Mouse (Mus musculus) kidney, embryonic 16.5 days (tissue): ENCODE measurements around the gene Gm31371. TPM values are rescaled to one million over a fixed set of nuclear protein-coding genes. Genes with fewer than 3 reads are reported as not detected.
"Not testable (repeated sequence)": the region's sequence is repeated elsewhere in the genome, so short reads cannot be mapped to it uniquely, and the experiment has no call there.

Experiments used
- ATAC-seq: fragments of 200-750 bp; cut with Nextera tagmentation; 2 replicates; pipeline ENCODE4 v1.8.0; 2017; ENCODE audit warnings: moderate TSS enrichment; ENCODE audit not compliant: low FRiP score, low TSS enrichment
- H3K27ac ChIP-seq: fragments of 300-500 bp; sonication (generic); 2 replicates; pipeline ENCODE4 v1.5.1; 2014; ENCODE audit warnings: low read length
- H3K27me3 ChIP-seq: fragments of 300-500 bp; sonication (generic); 2 replicates; pipeline ENCODE4 v1.6.1; 2014; ENCODE audit warnings: low read length, control low read depth, mixed read lengths; ENCODE audit not compliant: insufficient read depth
- H3K36me3 ChIP-seq: fragments of 300-500 bp; sonication (generic); 2 replicates; pipeline ENCODE4 v1.6.1; 2014; ENCODE audit warnings: low read length, control low read depth, mixed read lengths; ENCODE audit not compliant: insufficient read depth
- H3K4me1 ChIP-seq: fragments of 300-500 bp; sonication (generic); 2 replicates; pipeline ENCODE4 v1.6.1; 2014; ENCODE audit warnings: low read length, control low read depth, mixed read lengths; ENCODE audit not compliant: insufficient read depth
- H3K4me2 ChIP-seq: fragments of 300-500 bp; sonication (generic); replicated peaks from 2 replicates; pipeline ENCODE4 v1.6.1; 2014; ENCODE audit warnings: low read depth, low read length
- H3K4me3 ChIP-seq: fragments of 300-500 bp; sonication (generic); 2 replicates; pipeline ENCODE4 v1.5.1; 2014; ENCODE audit warnings: mild to moderate bottlenecking, low read length
- H3K9ac ChIP-seq: fragments of 300-500 bp; sonication (generic); replicated peaks from 2 replicates; pipeline ENCODE4 v1.6.1; 2014; ENCODE audit warnings: low read length
- H3K9me3 ChIP-seq: fragments of 300-500 bp; sonication (generic); 2 replicates; pipeline ENCODE4 v1.6.1; 2016; ENCODE audit warnings: low read length, control low read depth
- WGBS: fragments of 180-500 bp; shearing (Covaris S2); extraction: QIAGEN DNeasy Blood & Tissue Kit; methylation state at CpG from one replicate; pipeline ENCODE4 v1.1.7; 2014; 5-methylcytosine and 5-hydroxymethylcytosine counted together
- polyA plus RNA-seq: library from polyadenylated mRNA; unstranded; fragments of >200 nt; fragmentation: Nextera tagmentation; extraction: Ambion mirVana; gene quantifications from 2 replicates; pipeline ENCODE4 v1.2.1, GENCODE M21; 2015

Gene Gm31371
- polyA plus RNA-seq = not detected in 2 replicates

GRCm38 (mm10) chr8:19903092-19903491 lies at the start of gene Gm31371:
Gene Gm31371, plus strand, starts transcription at chr8:19903392.
- not testable (repeated sequence) for ATAC-seq, H3K9ac ChIP-seq
- WGBS = 77% methylated on average over 2 of the region's 4 CpGs

DNA sequence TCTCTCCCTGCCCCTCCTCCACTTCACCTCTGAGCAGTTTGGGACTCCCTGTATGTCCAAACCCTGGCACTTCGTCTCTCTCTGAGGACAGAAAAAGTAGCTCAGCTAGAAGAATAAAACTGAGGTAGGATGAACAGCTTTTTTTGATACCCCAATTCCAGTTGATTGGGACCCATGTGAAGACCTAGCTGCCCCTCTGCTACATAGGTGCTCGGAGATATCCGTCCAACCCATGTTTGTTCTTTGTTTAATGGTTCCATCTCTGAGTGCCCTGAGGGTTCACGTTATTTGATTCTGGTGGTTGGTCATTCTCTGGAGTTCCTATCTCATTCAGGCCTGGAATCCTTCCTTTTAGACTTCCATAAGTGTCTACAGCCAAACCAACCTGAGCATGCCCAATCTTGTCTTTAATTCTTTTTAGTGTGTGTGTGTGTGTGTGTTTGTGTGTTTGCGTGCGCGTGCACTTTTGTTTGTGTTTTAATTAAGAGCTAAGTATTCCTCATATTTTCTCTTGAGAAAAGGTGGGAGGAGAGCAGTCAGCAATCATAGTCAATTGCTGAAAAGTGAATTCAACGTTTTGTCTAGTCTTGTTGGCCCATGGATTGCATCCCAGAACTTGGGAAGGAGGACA lies 3.3 kb downstream of the Gm31371 start:
- not testable (repeated sequence) for H3K9me3 ChIP-seq, H3K27ac ChIP-seq, H3K4me3 ChIP-seq, H3K27me3 ChIP-seq, H3K4me1 ChIP-seq, H3K4me2 ChIP-seq, ATAC-seq, H3K36me3 ChIP-seq, H3K9ac ChIP-seq
- WGBS = 85% methylated on average over 7 of the region's 8 CpGs

More at GRCm38 (mm10) chr8:19903092-19903491, at the start of gene Gm31371:
- H3K4me1 ChIP-seq, H3K36me3 ChIP-seq, H3K27me3 ChIP-seq, H3K4me2 ChIP-seq, H3K4me3 ChIP-seq, H3K27ac ChIP-seq, H3K9me3 ChIP-seq: not testable (repeated sequence)

GRCm38 (mm10) chr8:19908841-19909321 lies 5.7 kb downstream of the Gm31371 start:
- H3K4me1 ChIP-seq, H3K9ac ChIP-seq, H3K4me2 ChIP-seq, H3K9me3 ChIP-seq, ATAC-seq, H3K27ac ChIP-seq, H3K27me3 ChIP-seq, H3K4me3 ChIP-seq, H3K36me3 ChIP-seq: not testable (repeated sequence)
- 86% methylated on average over 4 of the region's 6 CpGs for WGBS

DNA sequence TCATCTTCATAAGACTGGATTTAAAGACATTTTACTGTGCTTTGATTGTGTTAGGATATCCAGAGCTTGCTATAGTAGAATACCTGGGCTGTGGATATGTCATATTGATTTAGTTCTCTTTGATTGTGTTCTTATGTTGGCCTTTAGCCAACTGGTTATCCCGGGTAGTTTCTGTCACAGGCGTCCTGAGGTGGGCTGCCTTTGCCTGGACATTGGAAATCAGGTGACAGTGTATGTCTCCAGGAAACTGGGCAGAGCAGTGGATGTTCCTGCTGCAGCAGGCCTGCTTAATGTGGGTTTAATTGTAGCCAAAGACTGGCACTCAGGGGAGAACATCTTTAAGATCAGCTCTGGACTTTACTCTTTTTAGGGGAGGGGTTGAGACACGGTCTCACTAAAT lies 15.9 kb downstream of the Gm31371 start:
- not testable (repeated sequence) for H3K36me3 ChIP-seq, ATAC-seq, H3K27ac ChIP-seq, H3K4me1 ChIP-seq, H3K9me3 ChIP-seq, H3K9ac ChIP-seq, H3K27me3 ChIP-seq, H3K4me3 ChIP-seq, H3K4me2 ChIP-seq
- WGBS = 84% methylated on average over 2 of the region's 3 CpGs

DNA sequence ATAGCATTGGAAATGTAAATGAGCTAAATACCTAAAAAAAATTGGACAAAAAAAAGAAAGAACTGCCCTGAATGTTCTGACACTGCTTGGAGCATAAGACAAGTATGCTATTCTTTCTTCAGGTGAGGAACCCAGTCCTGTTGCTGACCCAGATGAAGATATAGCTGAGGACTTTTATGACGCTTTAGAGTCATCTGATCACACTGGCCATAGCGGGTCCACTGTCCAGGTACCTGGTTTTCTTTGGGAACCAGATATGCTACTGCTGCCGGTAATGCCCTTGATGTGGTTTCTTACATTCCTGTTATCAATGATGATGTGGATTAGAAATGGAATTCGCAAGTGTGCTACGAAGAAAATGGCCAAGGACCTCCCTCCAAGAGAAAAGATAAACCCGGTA lies 31.1 kb downstream of the Gm31371 start:
- H3K4me2 ChIP-seq, H3K36me3 ChIP-seq, H3K4me1 ChIP-seq, H3K27me3 ChIP-seq, H3K4me3 ChIP-seq, H3K9me3 ChIP-seq, ATAC-seq, H3K9ac ChIP-seq, H3K27ac ChIP-seq: not testable (repeated sequence)
- no CpG with 5 or more reads among the region's 6 CpGs for WGBS

- not testable (repeated sequence) for ATAC-seq
Observed at GRCm38 (mm10) chr8:19935541-19936030, 32.4 kb downstream of the Gm31371 start.

GRCm38 (mm10) chr8:19960935-19961334 lies 57.7 kb downstream of the Gm31371 start:
- no peaks in the 10 kb centered on the region for H3K27me3 ChIP-seq
- H3K9me3 ChIP-seq = no peaks in the 10 kb centered on the region
- no peak for ATAC-seq
- H3K36me3 ChIP-seq = no peaks in the 10 kb centered on the region
- H3K4me2 ChIP-seq = no peak overlapping the region
- H3K4me1 ChIP-seq = no peaks in the 10 kb centered on the region
- 74% methylated on average over 2 of the region's 2 CpGs for WGBS
- H3K27ac ChIP-seq = no peak overlapping the region
- no peak overlapping the region for H3K9ac ChIP-seq
- no peak overlapping the region for H3K4me3 ChIP-seq

More at GRCm38 (mm10) chr8:19935541-19936030, 32.4 kb downstream of the Gm31371 start:
- H3K36me3 ChIP-seq, H3K27me3 ChIP-seq, H3K27ac ChIP-seq, H3K4me2 ChIP-seq, H3K4me3 ChIP-seq, H3K9ac ChIP-seq, H3K4me1 ChIP-seq, H3K9me3 ChIP-seq: not testable (repeated sequence)
- WGBS = 65% methylated on average over 1 of the region's 2 CpGs

DNA sequence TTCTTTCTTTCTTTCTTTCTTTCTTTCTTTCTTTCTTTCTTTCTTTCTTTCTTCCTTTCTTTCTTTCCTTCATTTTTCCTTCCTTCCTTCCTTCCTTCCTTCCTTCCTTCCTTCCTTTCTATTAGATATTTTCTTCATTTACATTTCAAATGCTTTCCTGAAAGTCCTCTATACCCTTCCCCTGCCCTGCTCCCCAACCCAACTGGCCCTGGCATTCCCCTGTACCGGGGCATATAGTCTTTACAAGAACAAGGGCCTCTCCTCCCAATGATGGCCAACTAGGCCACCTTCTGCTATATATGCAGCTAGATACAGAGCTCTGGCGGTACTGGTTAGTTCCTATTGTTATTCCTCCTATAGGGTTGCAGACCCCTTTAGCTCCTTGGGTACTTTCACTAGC lies 60.6 kb downstream of the Gm31371 start:
- ATAC-seq = not testable (repeated sequence)
- WGBS = 83% methylated on average over 2 of the region's 2 CpGs

DNA sequence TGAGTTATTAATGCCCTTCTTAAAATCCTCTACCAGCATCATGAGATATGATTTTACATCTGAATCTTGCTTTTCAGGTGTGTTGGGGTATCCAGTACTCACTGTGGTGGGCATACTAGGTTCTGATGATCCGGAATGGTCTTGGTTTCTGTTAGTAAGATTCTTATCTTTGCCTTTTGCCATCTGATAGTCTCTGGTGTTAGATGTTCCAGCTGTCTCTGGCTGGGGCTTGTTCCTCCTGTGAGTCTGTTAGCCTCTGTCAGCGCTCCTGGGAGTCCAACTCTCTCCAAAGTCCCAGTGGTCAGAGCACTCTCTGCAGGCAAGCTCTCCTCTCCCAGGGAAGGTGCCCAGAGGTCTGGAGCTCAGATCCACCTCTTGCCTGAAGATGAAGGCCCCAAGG lies 65.0 kb downstream of the Gm31371 start:
- not testable (repeated sequence) for H3K4me2 ChIP-seq, H3K4me1 ChIP-seq, H3K36me3 ChIP-seq, H3K4me3 ChIP-seq, ATAC-seq, H3K27me3 ChIP-seq, H3K9ac ChIP-seq, H3K9me3 ChIP-seq, H3K27ac ChIP-seq
- 43% methylated on average over 2 of the region's 2 CpGs for WGBS

More for the DNA sequence above, 60.6 kb downstream of the Gm31371 start:
- not testable (repeated sequence) for H3K9me3 ChIP-seq, H3K27me3 ChIP-seq, H3K4me1 ChIP-seq, H3K27ac ChIP-seq, H3K4me2 ChIP-seq, H3K9ac ChIP-seq, H3K36me3 ChIP-seq, H3K4me3 ChIP-seq

DNA sequence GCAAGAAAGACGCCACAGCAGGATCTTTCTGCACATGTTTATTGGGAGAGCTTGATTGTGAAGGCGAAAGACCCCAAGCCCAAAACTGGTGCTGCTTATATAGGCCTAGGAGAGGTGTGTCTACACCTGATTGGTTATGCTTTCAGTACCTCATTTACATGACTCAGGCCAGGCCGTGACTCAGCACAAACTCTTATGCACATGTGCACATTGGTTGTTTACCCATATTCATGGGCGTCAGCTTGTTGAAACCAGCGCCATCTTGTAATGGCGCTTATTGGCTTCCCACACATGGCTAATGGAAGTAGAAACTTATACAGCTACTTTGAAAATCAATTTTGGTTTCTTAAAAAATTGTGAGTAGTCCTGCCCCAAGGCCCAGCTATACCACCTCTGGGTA lies 72.0 kb downstream of the Gm31371 start:
- not testable (repeated sequence) for H3K4me1 ChIP-seq, H3K4me3 ChIP-seq, ATAC-seq, H3K9me3 ChIP-seq, H3K9ac ChIP-seq, H3K36me3 ChIP-seq, H3K27ac ChIP-seq, H3K27me3 ChIP-seq, H3K4me2 ChIP-seq
- WGBS = 90% methylated on average over 6 of the region's 6 CpGs
